Mouse (Mus musculus): ENCODE measurements around the gene Gpr132. TPM values are rescaled to one million over a fixed set of nuclear protein-coding genes. Genes with fewer than 3 reads are reported as not detected.

Gpr132 gene
- polyA plus RNA-seq, 1 experiment from 2014 or later: not detected

DNA sequence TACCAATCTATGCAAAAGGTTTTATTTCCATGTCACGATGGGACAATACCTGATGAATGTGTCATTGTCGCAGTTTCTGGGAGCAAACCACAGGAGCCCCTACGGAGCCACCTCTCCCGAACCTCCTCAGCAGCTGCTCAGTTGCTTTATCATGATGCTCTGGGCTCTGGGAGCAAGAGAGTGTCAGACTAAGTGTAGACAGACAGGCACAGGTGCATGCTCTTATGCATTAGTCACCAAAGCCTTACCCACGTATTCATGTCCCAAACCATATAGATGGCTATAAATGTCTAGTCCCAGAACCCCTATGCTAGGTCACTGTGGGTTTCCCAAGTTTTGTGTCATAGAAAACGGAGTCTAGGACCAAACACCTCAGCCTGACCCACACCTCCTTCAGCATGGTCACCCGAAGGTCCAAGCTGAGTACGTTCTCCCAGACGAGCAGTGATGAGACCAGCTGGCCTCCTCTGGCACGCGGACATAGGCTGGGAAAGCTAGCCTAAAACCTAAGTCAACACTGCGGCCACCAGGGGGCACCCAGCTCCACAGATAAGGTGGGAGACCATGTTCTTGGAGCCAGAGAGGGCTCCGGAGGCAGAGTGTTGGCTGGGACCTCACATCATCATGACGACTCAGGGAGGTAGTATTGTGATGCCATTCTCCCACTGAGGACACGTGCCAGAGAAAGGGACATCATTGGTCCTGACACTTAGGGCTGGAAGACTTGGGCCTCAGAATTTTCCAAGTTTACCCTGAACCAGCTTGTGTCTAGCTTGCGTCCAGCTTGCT is 7.4 kb upstream of the Gpr132 start:
- ATAC-seq: peak; percentile 53
- H3K9ac ChIP-seq (replicated peaks): no peak overlapping the region
- H3K27me3 ChIP-seq: peaks cover 98% of the 10 kb centered on the region
- no peak overlapping the region for H3K4me2 ChIP-seq (replicated peaks)
- H3K9me3 ChIP-seq: no peaks in the 10 kb centered on the region
- H3K4me3 ChIP-seq (replicated peaks): no peak overlapping the region
- WGBS: 24% methylated on average over 16 of the region's 16 CpGs
- H3K4me1 ChIP-seq (replicated peaks): peaks cover 24% of the 10 kb centered on the region
- H3K36me3 ChIP-seq: no peaks in the 10 kb centered on the region
- H3K27ac ChIP-seq: no peak overlapping the region

GRCm38 (mm10) chr12:112874199-112874598 is 6.2 kb upstream of the Gpr132 start:
- WGBS: 12% methylated on average over 22 of the region's 22 CpGs

DNA sequence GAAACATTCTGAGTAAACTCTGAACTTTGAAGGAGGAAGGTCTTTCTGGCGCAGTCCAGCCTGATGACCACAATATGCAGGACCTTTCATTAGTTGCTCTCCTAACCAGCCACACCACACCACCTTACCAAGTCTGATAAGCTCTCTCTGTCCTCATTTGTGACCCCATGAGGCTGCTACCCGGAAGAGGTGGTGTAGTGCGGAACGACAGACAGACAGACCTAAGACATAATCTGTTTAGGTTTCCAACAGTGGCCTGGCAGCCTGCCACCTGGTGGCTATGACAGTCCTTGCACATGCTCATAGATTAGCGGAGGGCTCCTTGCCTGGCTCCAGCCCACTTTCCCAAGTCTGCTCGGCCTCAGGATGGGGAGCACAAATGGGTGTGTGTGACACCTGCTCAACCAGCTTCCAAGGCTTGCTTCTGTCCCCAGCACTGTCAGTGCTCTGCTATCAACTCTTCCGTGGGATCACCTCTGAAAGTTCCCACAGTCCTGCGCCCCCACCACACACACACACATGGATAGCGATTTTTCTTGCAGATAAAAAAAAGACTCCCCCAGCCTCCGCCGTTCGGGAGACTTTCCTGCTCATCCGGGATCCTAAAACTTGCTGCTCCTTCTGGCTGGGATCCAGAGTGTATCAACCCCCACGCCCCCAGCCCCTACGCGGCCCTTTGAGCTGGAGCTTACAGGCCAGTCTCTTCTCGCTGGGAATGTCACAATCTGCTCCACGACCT is 5.6 kb upstream of the Gpr132 start:
- Histone ChIP-seq H3K27me3 (peaks cover 86% of the 10 kb centered on the region), H3K27ac (no peak overlapping the region), H3K36me3 (no peaks in the 10 kb centered on the region), H3K4me1 (replicated peaks) (peaks cover 28% of the 10 kb centered on the region), H3K9me3 (no peaks in the 10 kb centered on the region), H3K9ac (replicated peaks) (peak overlapping the region; percentile 44; the same call in 1 of the 2 replicates), H3K4me3 (replicated peaks) (peak overlapping the region; percentile 33), H3K4me2 (replicated peaks) (peak overlapping the region; percentile 51)
- 20% methylated on average over 18 of the region's 18 CpGs for WGBS
- peak; percentile 43 for ATAC-seq

More at GRCm38 (mm10) chr12:112874199-112874598, 6.2 kb upstream of the Gpr132 start:
- H3K4me1 ChIP-seq (replicated peaks): peaks cover 28% of the 10 kb centered on the region
- H3K4me2 ChIP-seq (replicated peaks): peak overlapping the region; percentile 51
- no peaks in the 10 kb centered on the region for H3K9me3 ChIP-seq
- H3K27ac ChIP-seq: no peak overlapping the region
- 0 out of 2 replicates have a peak, but pooled peaks have one; percentile 6 for ATAC-seq
- H3K9ac ChIP-seq (replicated peaks): peak overlapping the region; percentile 44; the same call in 1 of the 2 replicates
- H3K27me3 ChIP-seq: peaks cover 89% of the 10 kb centered on the region
- no peaks in the 10 kb centered on the region for H3K36me3 ChIP-seq
- H3K4me3 ChIP-seq (replicated peaks): peak overlapping the region; percentile 33

DNA sequence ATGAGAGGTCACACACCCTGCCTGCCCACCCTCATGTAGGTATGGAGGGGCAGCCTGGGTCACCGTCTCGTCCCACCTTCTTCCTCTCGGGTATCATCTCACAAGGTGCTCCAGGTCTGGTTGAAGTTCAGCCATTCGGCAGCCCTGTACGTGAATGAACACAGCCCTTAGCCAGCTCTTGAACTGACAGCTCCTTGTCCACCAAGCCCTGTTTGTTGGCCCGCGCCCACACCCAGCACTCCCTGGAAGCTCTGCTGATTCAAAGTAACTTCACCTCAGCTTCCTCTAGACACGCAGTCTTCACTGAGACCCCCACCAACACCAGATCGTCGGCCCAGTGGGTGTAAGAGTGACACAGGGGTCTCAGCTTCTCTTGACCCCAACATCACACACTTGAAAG is 5.0 kb upstream of the Gpr132 start:
- Histone ChIP-seq H3K27ac (no peak overlapping the region), H3K4me1 (replicated peaks) (peaks cover 28% of the 10 kb centered on the region), H3K36me3 (no peaks in the 10 kb centered on the region), H3K4me2 (replicated peaks) (no peak overlapping the region), H3K27me3 (peaks cover 82% of the 10 kb centered on the region), H3K9me3 (no peaks in the 10 kb centered on the region), H3K9ac (replicated peaks) (no peak overlapping the region), H3K4me3 (replicated peaks) (no peak overlapping the region)
- WGBS: 88% methylated on average over 10 of the region's 10 CpGs
- ATAC-seq: no peak

- no peaks in the 10 kb centered on the region for H3K9me3 ChIP-seq
- no peak overlapping the region for H3K4me2 ChIP-seq (replicated peaks)
- WGBS: 68% methylated on average over 2 of the region's 2 CpGs
- no peak for ATAC-seq
- no peak overlapping the region for H3K27ac ChIP-seq
- H3K9ac ChIP-seq (replicated peaks): no peak overlapping the region
- peaks cover 17% of the 10 kb centered on the region for H3K4me1 ChIP-seq (replicated peaks)
- no peak overlapping the region for H3K4me3 ChIP-seq (replicated peaks)
- H3K36me3 ChIP-seq: no peaks in the 10 kb centered on the region
- H3K27me3 ChIP-seq: peaks cover 65% of the 10 kb centered on the region
Measured at GRCm38 (mm10) chr12:112871272-112871671, 3.2 kb upstream of the Gpr132 start.

GRCm38 (mm10) chr12:112870775-112871174 is 2.7 kb upstream of the Gpr132 start:
- H3K4me1 ChIP-seq (replicated peaks): peaks cover 13% of the 10 kb centered on the region
- H3K27me3 ChIP-seq: peaks cover 60% of the 10 kb centered on the region
- H3K4me2 ChIP-seq (replicated peaks): no peak overlapping the region
- no peaks in the 10 kb centered on the region for H3K9me3 ChIP-seq
- no peak overlapping the region for H3K27ac ChIP-seq
- 49% methylated on average over 13 of the region's 13 CpGs for WGBS
- no peaks in the 10 kb centered on the region for H3K36me3 ChIP-seq
- H3K4me3 ChIP-seq (replicated peaks): no peak overlapping the region
- ATAC-seq: no peak
- H3K9ac ChIP-seq (replicated peaks): no peak overlapping the region

DNA sequence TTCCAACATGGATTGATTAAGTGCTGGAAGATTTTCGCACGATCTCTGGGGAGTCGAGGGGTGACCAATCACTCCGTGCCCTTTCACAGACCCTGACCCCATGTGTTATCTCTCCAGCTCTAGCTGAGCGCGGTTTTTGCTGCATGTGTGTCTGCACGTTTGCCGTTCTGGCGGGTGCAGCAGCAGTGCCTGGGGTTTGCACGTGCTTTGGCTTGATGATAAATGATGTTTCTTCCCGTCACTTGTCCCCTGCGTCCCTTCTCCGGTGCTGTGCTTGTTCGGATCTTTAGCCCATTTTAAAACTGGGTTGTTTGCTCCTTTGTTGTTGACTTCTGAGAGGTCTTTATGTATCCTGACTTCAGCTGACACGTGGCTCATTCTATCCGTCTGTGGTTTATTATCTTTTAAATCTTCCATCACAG is 1.8 kb upstream of the Gpr132 start:
- H3K27ac ChIP-seq: no peak overlapping the region
- H3K9ac ChIP-seq (replicated peaks): no peak overlapping the region
- peaks cover 13% of the 10 kb centered on the region for H3K4me1 ChIP-seq (replicated peaks)
- no peaks in the 10 kb centered on the region for H3K36me3 ChIP-seq
- H3K4me2 ChIP-seq (replicated peaks): no peak overlapping the region
- no peak overlapping the region for H3K4me3 ChIP-seq (replicated peaks)
- H3K27me3 ChIP-seq: peaks cover 50% of the 10 kb centered on the region
- WGBS: 37% methylated on average over 16 of the region's 16 CpGs
- ATAC-seq: no peak
- no peaks in the 10 kb centered on the region for H3K9me3 ChIP-seq

DNA sequence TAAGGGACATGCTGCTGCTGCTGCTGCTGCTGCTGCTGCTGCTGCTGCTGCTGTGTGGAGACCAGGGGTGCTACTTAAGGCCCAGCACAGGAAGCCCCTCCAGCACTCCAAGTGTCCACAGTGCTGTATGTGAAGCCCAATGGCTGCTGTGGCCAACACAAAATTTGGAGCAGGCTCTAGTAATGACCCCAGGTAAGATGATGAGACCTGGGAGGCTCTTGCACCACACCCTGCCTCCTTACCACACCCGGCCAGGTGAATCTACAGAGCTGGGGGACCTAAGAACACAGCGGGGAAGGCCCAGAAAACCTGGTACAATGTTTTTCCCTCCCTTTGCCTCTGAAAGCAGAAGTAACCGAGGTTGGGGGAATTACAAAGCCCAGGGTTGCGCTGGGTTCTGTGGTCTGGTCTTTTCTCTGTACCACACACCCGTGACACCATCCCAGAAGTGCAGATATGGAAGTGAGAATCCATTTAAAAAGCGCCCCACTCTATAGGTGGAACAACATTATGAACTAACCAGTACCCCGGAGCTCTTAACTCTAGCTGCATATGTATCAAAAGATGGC is 838 bp downstream of the Gpr132 start:
- ATAC-seq: no peak
- no peaks in the 10 kb centered on the region for H3K36me3 ChIP-seq
- 87% methylated on average over 7 of the region's 7 CpGs for WGBS
- H3K4me3 ChIP-seq (replicated peaks): no peak overlapping the region
- H3K9ac ChIP-seq (replicated peaks): no peak overlapping the region
- H3K4me1 ChIP-seq (replicated peaks): peaks cover 4% of the 10 kb centered on the region; the same call in 1 of the 2 replicates
- H3K27me3 ChIP-seq: peaks cover 25% of the 10 kb centered on the region
- no peak overlapping the region for H3K4me2 ChIP-seq (replicated peaks)
- H3K27ac ChIP-seq: no peak overlapping the region
- H3K9me3 ChIP-seq: no peaks in the 10 kb centered on the region

- no peaks in the 10 kb centered on the region for H3K9me3 ChIP-seq
- no peak overlapping the region for H3K9ac ChIP-seq (replicated peaks)
- H3K4me3 ChIP-seq (replicated peaks): no peak overlapping the region
- H3K36me3 ChIP-seq: no peaks in the 10 kb centered on the region
- peaks cover 4% of the 10 kb centered on the region; the same call in 1 of the 2 replicates for H3K4me1 ChIP-seq (replicated peaks)
- no peak overlapping the region for H3K4me2 ChIP-seq (replicated peaks)
- WGBS: 76% methylated on average over 8 of the region's 8 CpGs
- peaks cover 19% of the 10 kb centered on the region for H3K27me3 ChIP-seq
- no peak overlapping the region for H3K27ac ChIP-seq
- ATAC-seq: no peak
Measured at GRCm38 (mm10) chr12:112866467-112867080, 1.5 kb downstream of the Gpr132 start.

GRCm38 (mm10) chr12:112864804-112865203 is 3.2 kb downstream of the Gpr132 start:
- Histone ChIP-seq H3K27ac (no peak overlapping the region), H3K4me2 (replicated peaks) (no peak overlapping the region), H3K9me3 (no peaks in the 10 kb centered on the region), H3K9ac (replicated peaks) (no peak overlapping the region), H3K4me3 (replicated peaks) (no peak overlapping the region), H3K4me1 (replicated peaks) (peaks cover 3% of the 10 kb centered on the region; the same call in 1 of the 2 replicates), H3K36me3 (no peaks in the 10 kb centered on the region), H3K27me3 (peaks cover 5% of the 10 kb centered on the region)
- WGBS: 88% methylated on average over 7 of the region's 7 CpGs
- ATAC-seq: no peak

GRCm38 (mm10) chr12:112861911-112862321 is 6.1 kb downstream of the Gpr132 start:
- 64% methylated on average over 9 of the region's 9 CpGs for WGBS
- Histone ChIP-seq H3K4me1 (replicated peaks) (no peaks in the 10 kb centered on the region), H3K27me3 (no peaks in the 10 kb centered on the region), H3K9ac (replicated peaks) (no peak overlapping the region), H3K36me3 (no peaks in the 10 kb centered on the region), H3K9me3 (no peaks in the 10 kb centered on the region), H3K4me3 (replicated peaks) (no peak overlapping the region), H3K27ac (no peak overlapping the region), H3K4me2 (replicated peaks) (no peak overlapping the region)
- ATAC-seq: no peak
